Mouse (Mus musculus): ENCODE results near the gene Cd48.

DNA sequence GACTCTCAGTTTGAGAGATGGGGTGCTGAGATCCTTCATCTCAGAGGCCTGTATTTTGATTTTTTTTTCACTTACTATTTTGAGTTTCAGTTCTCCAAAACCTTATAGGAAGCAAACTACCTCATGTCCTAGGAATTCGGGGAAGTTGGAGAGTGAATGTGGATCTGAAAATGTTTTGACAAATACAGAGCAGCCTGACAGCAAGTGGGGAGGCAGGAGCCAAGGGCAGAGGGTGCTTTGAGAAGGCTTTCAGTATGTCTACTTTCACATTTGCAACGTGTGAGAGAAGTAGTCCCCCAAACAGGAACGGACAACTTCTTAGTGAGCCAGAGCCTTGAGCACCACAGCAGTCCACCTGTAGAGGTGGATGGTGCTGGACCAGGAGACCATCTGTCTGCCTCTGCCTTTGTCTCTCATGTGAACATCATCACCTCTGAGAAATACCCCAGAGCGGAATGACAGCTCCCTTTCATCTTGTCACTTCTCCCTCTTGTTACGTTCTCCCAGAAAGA lies 35.3 kb upstream of the Cd48 start:
- TF ChIP-seq CTCF (IDR thresholded peaks at IDR 0.05; ENCODE audit: extremely low read depth, insufficient read length, insufficient replicate concordance, low read depth, low read length) (no peak), POLR2A (IDR thresholded peaks at IDR 0.05; ENCODE audit: low read depth, low read length) (no peak)

Measured in small intestine, adult 2 months (tissue).